Mouse (Mus musculus) frontal cortex, postnatal 25 days (tissue): ENCODE data around the gene Dnm3.
"Not testable (repeated sequence)": the region's sequence is repeated elsewhere in the genome, so short reads cannot be mapped to it uniquely, and the experiment has no call there.

ENCODE experiments used
- DNase-seq, 2 experiments: peaks; one replicate each; pipeline ENCODE4 v3.0.0; 2022; ENCODE audit warnings: low spot score in 2 of 2

Gene Dnm3

GRCm38 (mm10) chr1:162428904-162429303, 48.9 kb downstream of the Dnm3 start:
- DNase-seq: no peak

GRCm38 (mm10) chr1:162425930-162426478, 51.8 kb downstream of the Dnm3 start:
- no peak for DNase-seq

- DNase-seq: no peak
Measured at GRCm38 (mm10) chr1:162422826-162423225, 55.0 kb downstream of the Dnm3 start.

- DNase-seq: no peak
Measured at GRCm38 (mm10) chr1:162413791-162414190, 64.0 kb downstream of the Dnm3 start.

GRCm38 (mm10) chr1:162412787-162413429, 64.9 kb downstream of the Dnm3 start:
- DNase-seq: no peak

GRCm38 (mm10) chr1:162410207-162410965, 67.4 kb downstream of the Dnm3 start:
- no peak for DNase-seq

GRCm38 (mm10) chr1:162394549-162394948, 83.3 kb downstream of the Dnm3 start:
- no peak for DNase-seq

- DNase-seq: no peak
Measured at GRCm38 (mm10) chr1:162388442-162389165, 89.2 kb downstream of the Dnm3 start.

- DNase-seq: not testable (repeated sequence)
Measured at GRCm38 (mm10) chr1:162373068-162373467, 104.8 kb downstream of the Dnm3 start.

- no peak for DNase-seq
Measured at GRCm38 (mm10) chr1:162369726-162370125, 108.1 kb downstream of the Dnm3 start.

- DNase-seq: no peak
Measured at GRCm38 (mm10) chr1:162361978-162362377, 115.9 kb downstream of the Dnm3 start.

- DNase-seq: peak; percentile 38 to 41
Measured at GRCm38 (mm10) chr1:162359270-162359669, 118.6 kb downstream of the Dnm3 start.

GRCm38 (mm10) chr1:162358036-162358435, 119.8 kb downstream of the Dnm3 start:
- DNase-seq: no peak

GRCm38 (mm10) chr1:162356481-162356880, 121.4 kb downstream of the Dnm3 start:
- DNase-seq: no peak

GRCm38 (mm10) chr1:162354780-162355179, 123.1 kb downstream of the Dnm3 start:
- no peak for DNase-seq

- DNase-seq: no peak
Measured at GRCm38 (mm10) chr1:162353831-162354230, 124.0 kb downstream of the Dnm3 start.

- no peak for DNase-seq
Measured at GRCm38 (mm10) chr1:162349306-162349705, 128.5 kb downstream of the Dnm3 start.

- no peak for DNase-seq
Measured at GRCm38 (mm10) chr1:162346456-162347011, 131.3 kb downstream of the Dnm3 start.

- DNase-seq: no peak
Measured at GRCm38 (mm10) chr1:162337170-162337569, 140.7 kb downstream of the Dnm3 start.

GRCm38 (mm10) chr1:162336640-162337039, 141.2 kb downstream of the Dnm3 start:
- no peak for DNase-seq

GRCm38 (mm10) chr1:162336224-162336623, 141.6 kb downstream of the Dnm3 start:
- DNase-seq: no peak

- no peak for DNase-seq
Measured at GRCm38 (mm10) chr1:162328673-162329072, 149.2 kb downstream of the Dnm3 start.
